Mouse (Mus musculus) liver (tissue): ENCODE measurements around the gene Nicn1.
"Not testable (repeated sequence)": the region's sequence is repeated elsewhere in the genome, so short reads cannot be mapped to it uniquely, and the experiment has no call there.

Source experiments
- DNase-seq: peaks from one replicate; pipeline ENCODE4 v3.0.0-alpha.2; 2020; ENCODE audit warnings: mixed read lengths

Nicn1 gene

GRCm38 (mm10) chr9:108290016-108290750 is at the start of gene Nicn1:
Gene Nicn1 (plus strand): TSS chr9:108290429.
- DNase-seq = peak; percentile 91

GRCm38 (mm10) chr9:108244540-108244939 is 45.7 kb upstream of the Nicn1 start:
- DNase-seq = no peak

- DNase-seq = no peak
Measured at GRCm38 (mm10) chr9:108244984-108245383, 45.2 kb upstream of the Nicn1 start.

- DNase-seq = no peak
Measured at GRCm38 (mm10) chr9:108248957-108249356, 41.3 kb upstream of the Nicn1 start.

GRCm38 (mm10) chr9:108251877-108252276 is 38.4 kb upstream of the Nicn1 start:
- DNase-seq = no peak

- no peak for DNase-seq
Measured at GRCm38 (mm10) chr9:108252766-108253165, 37.5 kb upstream of the Nicn1 start.

GRCm38 (mm10) chr9:108260526-108260925 is 29.7 kb upstream of the Nicn1 start:
- no peak for DNase-seq

- DNase-seq = no peak
Measured at GRCm38 (mm10) chr9:108261865-108262264, 28.4 kb upstream of the Nicn1 start.

GRCm38 (mm10) chr9:108262494-108263049 is 27.7 kb upstream of the Nicn1 start:
- DNase-seq = no peak

- DNase-seq = peak; percentile 78
Measured at GRCm38 (mm10) chr9:108263131-108263681, 27.0 kb upstream of the Nicn1 start.

GRCm38 (mm10) chr9:108263690-108264190 is 26.5 kb upstream of the Nicn1 start, which contains the start of gene Dag1:
Gene Dag1 (minus strand): TSS chr9:108263958.
- DNase-seq = peak; percentile 100

GRCm38 (mm10) chr9:108264191-108264921 is 25.9 kb upstream of the Nicn1 start:
- peak; percentile 42 for DNase-seq

- no peak for DNase-seq
Measured at GRCm38 (mm10) chr9:108266261-108266935, 23.8 kb upstream of the Nicn1 start.

GRCm38 (mm10) chr9:108267691-108268090 is 22.5 kb upstream of the Nicn1 start:
- DNase-seq = no peak

GRCm38 (mm10) chr9:108268701-108269100 is 21.5 kb upstream of the Nicn1 start:
- not testable (repeated sequence) for DNase-seq

- DNase-seq = no peak
Measured at GRCm38 (mm10) chr9:108271941-108272340, 18.3 kb upstream of the Nicn1 start.

GRCm38 (mm10) chr9:108272691-108273090 is 17.5 kb upstream of the Nicn1 start:
- no peak for DNase-seq

- DNase-seq = no peak
Measured at GRCm38 (mm10) chr9:108273485-108273884, 16.7 kb upstream of the Nicn1 start.

- DNase-seq = no peak
Measured at GRCm38 (mm10) chr9:108274476-108275330, 15.5 kb upstream of the Nicn1 start.

GRCm38 (mm10) chr9:108275331-108275659 is 14.9 kb upstream of the Nicn1 start:
- no peak for DNase-seq

- DNase-seq = peak; percentile 58
Measured at GRCm38 (mm10) chr9:108278697-108279450, 11.4 kb upstream of the Nicn1 start.
